Mouse (Mus musculus) urinary bladder, postnatal 4 days (tissue): ENCODE data around the gene Popdc2.
"Not testable (repeated sequence)": the region's sequence is repeated elsewhere in the genome, so short reads cannot be mapped to it uniquely, and the experiment has no call there.

Experiments used
- DNase-seq, 2 experiments: peaks; one replicate each; pipeline ENCODE4 v3.0.0; 2021 to 2022; ENCODE audit warnings: low spot score in 2 of 2

The Popdc2 gene

DNA sequence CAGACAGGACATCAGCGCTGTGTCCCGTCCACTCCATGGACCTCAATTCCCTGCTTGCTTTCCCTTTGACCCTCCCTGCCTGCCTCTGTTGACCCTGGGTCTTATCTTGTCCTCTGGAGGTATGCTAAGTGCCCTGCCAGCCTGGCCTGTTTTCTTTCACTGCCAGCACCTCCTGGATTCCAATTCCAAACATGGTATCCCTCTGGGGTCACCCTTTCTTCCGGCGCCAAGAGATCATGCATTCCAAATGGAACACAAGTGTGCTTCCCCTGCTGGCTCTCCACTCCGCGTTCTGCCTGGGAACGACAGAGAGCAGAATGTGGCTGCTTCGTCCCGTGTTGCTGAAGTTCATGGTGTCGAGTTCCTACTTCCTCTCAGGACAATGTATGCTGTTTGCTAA is at the start of gene Popdc2:
Gene Popdc2 (plus strand): TSS at position 277 of the 400 bp plus-strand sequence.
- no peak for DNase-seq

DNA sequence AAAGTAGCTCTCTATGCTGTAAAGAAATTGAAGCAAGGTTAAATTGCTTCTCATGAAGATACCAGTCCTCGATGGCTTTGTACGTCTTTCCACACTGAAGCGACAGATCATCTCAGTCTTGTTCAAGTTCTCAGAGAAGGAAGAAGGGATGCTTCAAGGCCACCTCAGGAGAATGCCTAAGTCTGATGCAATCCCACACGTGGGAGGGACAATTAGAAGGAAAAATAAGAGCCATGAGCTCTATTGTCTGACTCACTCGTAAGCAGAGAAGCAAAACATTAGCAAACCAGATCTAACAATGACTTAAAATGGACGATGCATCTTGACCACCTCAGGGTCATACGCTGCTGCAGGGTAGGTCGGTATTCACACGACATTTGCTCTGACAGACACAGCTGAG is 43.5 kb upstream of the Popdc2 start:
- no peak for DNase-seq

DNA sequence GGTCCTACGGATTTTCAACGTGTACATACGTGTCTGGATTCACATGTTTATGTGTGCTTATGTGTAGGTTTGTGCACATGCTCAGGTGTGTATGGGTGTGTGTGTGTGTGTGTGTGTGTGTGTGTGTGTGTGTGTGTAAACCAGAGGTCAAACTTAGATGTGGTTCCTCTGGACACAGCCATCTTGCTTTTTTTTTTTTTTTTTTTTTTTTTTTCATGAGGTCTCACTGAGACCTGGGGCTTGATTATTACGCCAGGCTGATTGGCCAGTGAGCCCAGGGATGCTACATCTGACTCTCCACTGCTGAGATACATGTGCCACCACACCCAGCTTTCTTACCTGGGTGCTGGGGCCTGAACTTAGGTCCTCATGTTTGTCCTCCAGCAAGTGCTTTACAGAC is 42.9 kb upstream of the Popdc2 start:
- no peak for DNase-seq

DNA sequence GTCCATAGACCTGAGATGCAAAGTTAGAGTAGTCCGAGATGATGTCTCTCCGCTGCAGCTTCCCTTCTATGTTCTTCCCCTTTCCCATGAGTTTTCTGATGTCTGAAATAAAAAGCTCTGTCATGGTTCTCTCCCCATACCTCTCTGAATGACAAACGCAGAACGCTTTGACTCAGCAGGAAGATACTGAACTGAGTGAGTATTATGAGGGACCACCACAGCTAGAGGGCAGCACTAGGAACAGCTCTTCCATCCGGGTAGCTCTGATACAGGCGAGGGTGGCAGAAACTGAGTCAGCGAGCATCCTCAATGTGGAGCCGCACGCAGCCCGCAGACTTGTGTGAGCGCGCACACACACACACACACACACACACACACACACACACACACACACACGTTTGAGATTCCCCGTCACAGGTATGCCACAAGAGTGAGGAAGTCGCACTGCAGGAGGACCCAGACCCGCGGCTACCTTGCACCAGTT is 40.5 kb upstream of the Popdc2 start:
- no peak for DNase-seq

DNA sequence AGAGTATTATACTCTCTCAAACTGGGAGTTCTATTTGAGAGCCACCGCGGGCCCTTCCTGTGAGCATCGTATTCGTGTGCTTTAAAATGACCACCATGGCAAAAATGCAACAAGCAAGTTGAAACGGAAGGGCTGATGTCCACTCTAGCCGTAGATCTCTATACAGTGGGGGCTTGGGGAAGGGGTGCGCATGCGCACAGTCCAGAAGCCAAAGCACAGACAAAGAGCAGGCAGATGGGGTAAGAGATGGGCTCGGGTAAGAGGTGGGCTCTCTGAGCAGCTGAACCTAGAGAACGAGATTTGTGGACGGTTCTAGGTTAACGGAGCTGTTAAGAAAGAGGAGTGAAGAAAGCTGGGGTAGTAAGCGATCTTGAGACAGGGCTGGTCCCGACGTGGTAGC is 37.7 kb upstream of the Popdc2 start:
- DNase-seq: no peak

DNA sequence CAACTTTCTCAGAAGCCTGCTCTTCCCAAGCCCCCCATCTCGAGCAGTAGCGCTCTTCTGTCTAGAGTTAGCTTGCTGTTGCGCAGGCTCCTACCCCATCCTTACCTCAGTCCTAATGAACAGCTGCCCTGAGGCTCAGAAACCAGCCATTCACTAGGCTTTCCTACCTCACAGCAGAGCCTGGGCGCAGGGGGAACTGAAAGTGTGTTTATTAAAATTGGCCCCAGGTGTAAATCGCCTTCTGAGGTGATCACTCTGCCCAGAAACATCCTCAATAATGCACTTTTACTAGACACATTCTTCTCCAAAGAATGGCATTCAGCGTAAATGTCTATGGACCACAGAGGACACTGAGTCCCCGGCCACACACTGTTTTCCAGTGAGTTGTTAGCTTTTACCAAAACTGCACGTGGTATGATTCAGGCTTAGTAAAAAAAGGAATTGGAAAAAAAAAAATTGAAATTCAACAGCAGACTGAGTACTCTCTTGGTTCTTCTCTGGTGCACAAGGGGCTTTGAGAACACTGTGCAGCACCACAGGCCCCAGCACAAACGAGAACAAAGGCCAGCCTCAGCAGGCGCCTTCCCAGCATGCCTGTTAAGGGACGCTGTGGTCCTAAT is 35.1 kb upstream of the Popdc2 start:
- no peak for DNase-seq

DNA sequence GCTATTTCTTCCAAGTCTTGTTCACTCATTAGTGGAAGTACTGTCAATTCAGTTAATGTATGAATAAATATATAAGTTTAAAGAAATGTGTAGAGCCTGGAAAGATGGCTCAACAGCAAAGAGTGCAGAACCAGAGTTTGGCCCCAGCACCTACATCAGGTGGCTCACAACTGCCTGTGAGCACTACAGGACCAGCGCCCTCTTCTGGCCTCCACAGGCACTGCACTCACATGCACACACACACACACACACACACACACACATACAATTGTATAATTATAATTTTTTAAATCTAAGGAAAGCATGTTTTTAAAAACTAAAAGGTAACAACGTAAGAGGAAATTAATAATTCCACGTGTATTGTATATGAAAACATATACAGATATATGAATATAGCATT is 32.7 kb upstream of the Popdc2 start:
- no peak for DNase-seq

DNA sequence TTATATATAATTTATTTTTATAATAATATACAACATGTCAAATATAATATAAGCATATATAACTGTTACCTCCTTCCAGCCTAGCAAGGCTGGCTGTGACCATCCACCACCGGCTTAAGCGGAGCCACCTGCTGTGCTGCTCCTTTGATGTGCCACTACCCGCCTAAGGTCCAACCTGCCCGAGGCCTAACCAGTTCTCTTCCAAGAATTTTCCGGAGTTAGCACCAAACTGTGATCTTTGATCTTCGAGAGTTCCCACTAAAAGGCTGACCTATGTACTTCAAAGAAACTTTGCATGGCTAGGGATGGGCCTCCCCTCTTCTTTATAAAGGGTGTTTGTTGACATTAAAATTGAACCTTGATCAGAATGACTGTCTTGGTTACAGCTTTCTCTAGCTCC is 27.6 kb upstream of the Popdc2 start:
- no peak for DNase-seq

DNA sequence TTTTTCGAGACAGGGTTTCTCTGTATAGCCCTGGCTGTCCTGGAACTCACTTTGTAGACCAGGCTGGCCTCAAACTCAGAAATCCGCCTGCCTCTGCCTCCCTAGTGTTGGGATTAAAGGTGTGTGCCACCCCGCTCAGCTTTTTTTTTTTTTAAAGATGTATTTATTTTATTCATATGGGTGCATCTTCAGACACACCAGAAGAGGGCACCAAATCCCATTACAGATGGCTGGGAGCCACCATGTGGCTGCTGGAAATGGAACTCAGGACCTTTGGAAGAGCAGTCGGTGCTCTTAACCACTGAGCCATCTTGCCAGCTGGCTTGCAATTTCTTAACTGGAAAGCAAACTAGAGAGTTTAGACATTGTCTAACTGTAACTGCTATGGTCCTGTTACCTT is 23.9 kb upstream of the Popdc2 start:
- not testable (repeated sequence) for DNase-seq

DNA sequence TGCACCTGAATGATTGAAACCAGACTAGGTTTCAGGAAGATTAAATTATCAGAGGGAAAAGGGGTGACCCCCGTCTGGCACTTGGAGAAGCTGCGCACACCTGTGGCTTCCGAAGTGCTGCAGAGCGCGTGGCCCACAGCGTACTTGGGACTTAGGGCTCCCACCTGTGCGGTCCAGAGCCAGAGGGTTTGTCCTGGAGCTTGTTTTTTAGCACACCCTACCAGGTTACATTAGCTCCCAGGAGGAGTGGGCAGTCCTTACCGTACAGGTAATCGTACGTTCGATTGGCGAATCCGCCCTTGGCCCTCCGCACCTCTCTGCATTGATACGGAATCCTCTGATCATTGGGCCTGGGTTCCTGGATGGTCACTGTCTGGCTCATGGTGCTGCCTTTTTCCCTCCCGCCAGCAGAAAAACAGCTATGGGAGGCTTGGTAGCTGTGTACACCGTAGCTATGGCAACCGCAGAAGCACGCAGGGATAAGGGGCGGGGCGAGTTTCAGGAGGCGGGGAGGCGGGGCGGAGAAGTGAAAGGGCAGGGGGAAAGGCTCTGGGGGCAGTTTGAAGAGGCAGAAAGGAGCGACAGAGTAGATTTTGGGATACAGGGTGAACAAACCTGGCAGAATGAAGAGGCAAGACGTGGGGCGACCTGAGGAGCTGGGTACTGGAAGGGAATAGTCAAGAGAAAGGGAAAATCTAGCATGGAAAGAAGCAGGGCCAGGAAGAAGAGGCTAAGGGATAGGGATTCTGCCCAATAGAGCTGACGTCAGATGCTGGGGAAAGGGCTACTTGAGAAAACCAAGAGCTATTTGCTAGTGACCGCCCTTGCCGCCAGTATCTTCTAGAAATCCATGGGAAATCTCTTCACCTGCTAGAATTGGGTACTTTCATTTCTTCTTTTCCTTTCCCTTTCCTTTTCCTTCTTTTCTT is 20.3 kb upstream of the Popdc2 start, which contains the start of gene Maats1:
Gene Maats1 (minus strand): TSS at position 748 of the 929 bp plus-strand sequence.
- peak; percentile 67 to 88 for DNase-seq

DNA sequence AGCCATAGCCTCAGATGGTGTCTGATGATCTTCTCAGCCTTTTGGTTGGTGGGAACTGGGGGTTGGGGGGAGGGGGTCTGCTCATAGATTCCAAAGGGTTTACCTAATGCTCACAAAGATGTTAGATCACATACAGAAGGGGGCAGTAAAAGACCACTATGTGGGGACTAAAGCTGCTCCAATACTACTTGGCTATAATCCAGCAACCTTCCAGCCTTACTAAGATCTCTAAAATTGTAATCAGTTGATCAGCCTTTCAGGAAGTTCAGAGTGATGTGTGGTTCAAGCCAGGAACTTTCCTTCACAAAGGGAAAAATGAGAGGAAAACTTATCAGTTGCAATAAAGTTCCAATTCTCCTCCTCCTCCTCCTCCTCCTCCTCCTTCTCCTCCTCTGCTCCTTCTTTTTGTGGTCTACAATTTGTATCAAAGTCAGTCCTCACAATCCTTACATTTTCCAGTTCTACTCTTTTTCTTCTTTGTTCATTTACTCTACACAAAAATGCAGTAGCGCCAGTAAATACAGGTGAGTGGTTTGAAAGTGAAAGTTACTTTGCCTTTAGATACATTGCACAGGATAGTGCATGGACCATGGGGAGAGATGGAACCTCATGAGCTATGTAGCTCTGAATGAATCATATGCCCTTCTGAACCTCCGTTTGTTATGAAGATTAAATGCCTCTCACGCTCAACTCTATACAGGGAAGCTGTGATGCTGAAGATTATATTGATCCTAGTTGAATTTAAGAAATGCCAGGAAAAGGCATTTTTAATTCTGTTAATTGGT is 16.9 kb upstream of the Popdc2 start:
- no peak for DNase-seq

DNA sequence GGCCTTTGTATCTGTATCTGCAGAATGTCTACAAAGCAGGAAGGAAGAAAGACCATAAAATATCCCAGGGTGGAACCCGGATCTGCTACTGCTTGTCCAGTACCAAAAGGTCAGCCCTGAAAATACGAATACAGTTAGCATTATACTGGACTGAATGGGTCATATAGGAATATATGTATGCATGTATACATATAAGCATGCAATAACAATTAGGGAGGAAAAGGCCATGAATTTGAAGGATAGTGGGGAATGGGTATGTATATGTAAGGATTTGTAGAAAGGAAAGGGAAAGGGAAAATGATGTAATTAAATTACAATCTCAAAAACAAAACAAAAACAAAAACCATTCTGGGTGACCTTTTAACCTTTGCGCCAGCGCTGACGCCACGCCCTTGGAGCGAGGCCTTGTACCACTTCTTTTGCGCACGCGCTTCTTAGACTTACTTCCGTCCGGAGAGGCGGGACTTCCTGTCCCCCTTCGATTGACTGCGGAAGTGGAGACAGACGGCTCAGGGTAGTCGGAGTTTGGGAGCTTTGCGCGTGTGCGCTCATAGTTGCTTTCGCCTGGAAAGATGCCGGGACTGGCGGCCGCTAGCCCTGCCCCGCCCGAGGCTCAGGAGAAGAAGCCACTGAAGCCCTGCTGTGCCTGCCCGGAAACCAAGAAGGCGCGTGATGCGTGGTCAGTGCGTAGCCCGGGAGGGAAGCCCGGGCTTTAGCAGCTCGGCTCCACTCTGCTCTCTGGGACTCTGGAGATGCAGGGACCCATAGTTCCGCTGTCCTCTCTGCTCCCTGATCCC is 15.3 kb upstream of the Popdc2 start, which contains the start of the genes Cox17 and Gm21987:
Gene Cox17 (plus strand): TSS at position 463 of the 797 bp plus-strand sequence.
Gene Gm21987 (plus strand): TSS at position 512 of the 797 bp plus-strand sequence.
- DNase-seq: peak; percentile 88 to 90

DNA sequence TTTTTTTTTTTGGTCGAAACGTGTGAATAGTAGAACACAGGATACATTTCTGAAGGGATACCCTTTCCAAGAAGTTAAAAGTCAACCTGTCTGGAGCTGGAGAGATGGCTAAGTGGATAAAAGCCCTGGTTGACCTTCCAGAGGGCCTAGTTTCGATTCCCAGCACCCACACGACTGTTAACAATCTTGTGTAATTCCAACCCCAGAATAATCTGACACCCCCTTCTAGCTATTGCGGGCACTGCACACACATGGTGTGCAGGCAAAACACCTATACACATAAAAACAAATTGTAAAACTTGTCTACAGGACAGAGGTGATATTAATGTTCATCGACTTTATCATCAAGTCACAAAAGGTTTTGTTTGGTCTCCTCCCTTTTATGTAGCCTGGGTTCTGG is 14.4 kb upstream of the Popdc2 start:
- DNase-seq: no peak

DNA sequence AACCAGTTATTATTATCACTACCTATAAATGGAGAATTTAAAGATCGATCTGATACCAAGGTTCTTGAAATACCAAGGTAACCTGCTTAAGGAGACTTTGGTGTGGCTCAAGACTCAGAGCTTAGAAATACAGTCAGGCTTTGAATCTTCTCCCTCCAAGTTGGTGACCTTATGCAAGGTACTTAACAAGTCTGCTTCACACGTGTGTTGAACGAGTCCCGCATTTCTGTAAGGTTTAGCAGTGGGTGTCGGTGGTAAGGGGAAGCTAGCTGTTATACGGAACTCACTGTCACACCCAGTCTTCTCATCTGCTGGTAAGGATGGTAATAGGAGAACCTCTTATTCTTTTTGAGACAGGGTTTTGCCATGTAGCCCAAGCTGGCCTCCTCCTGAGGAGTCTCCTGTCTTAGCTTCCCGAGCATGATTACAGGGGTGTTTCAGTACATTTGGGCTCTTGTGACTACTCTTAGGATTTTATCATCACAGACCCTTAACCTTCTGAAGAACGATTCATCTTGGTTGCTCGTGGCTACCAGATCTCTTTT is 13.7 kb upstream of the Popdc2 start:
- DNase-seq: no peak

DNA sequence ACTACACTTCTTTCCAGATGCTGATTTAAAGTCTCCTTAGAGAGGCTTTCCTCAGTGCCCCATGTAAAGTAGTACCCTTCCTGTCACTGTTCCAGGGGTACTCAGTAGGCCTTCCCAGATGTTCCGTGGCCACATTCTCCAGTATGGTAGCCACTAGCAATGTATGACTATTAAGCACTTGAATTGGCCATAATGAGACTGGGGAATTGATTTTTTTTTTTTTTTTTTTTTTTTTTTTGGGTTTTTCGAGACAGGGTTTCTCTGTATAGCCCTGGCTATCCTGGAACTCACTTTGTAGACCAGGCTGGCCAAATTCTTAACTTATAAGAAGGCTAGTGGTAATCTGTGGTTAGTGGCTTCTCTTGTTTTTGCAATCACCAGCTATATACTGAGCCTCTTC is 12.1 kb upstream of the Popdc2 start:
- DNase-seq: no peak

DNA sequence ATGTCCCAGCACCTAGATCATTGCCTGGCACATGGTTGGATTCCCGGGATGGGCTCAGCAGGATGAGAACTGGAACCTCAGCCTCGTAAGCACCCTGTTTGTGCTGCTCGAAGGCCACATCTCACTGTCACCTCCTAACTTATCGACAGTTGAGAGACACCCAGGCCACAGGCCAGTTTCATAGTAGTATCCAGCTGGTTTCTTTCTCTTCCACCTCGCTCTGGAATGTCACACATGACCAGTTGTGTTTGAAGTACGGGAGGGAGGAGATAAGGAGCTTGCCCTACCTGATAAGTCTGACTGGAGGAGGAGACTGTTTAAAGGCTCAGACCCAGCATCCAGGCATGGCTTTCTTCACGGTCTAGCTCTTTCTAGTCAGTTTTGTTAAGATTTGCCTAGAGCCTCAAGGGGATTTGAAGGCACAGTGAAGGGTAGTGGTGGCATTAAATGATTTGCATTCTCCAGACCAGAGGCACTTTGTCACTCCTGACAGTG is 11.6 kb upstream of the Popdc2 start:
- DNase-seq: no peak

DNA sequence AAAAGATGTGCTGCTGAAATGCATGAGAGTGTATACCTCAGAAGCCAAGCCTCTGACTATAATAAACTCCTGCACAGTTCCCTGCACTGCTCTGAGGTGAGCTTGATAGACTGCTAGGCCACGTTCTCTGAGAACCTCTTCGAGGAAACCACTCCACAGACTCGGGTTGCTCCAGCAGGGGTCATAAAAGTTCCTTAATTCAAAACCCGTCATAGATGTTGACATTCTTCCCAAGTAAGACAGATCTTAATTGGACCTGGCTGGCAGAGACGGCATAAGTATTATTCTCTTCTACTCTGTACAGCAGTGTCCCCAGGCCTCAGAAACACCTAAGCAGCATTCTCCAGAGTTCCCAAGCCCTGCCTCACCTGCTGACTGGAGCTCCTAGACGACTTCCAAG is 11.1 kb upstream of the Popdc2 start:
- no peak for DNase-seq

DNA sequence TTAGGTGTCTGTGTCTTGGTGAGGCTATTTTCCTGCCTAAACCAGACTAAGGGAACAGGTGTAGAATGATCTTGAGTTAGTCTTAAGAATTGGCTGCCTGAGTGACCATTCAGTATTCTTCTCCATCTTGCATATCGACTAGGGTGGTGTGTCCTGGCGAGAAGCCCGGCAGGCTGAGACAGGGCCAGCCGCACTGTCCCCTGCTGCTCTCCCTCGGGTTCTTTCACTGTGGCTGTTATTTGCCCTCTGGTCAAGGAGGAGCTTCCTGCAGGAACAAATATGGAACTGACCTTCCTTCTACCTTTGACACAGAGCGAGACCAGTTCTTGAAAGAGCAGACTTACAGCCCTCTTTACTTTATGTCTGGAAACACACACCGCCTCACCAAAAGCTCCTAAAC is 10.0 kb upstream of the Popdc2 start:
- DNase-seq: no peak

DNA sequence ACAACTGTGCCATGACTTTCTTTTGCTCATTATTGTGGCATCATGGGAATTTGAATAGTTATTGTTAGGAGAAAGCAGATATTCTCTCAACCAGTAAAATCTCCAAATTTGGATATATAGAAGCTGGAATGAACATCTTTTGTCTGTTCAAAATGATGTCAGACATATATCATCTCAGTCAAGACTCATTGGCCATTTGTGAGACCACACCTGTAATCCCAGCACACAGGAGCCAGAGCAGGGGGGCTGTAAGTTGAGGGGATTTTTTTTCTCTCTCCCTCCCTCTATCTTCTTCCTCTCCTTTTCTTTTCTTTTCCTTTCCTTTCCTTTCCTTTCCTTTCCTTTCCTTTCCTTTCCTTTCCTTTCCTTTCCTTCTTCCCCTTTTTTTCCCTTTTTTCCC is 9.2 kb upstream of the Popdc2 start:
- no peak for DNase-seq

DNA sequence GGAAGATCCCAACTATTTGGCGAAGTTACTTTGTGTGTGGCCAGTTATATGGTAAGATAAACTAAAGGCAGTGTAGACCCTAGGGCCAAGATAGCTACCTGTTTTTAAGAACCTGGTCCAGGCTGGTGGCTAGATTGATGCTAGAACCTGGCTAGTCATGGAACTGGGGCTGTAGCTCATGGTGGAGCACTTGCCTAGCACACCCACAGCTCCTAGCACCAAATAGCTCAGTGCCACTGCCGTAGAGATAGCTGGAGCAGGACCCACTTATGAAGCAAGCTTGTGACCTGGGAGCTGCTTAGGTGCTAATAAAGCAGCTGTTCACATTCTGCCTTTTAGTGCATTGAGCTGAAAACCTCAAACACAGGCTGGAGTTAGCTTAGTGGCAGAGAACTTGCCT is 8.4 kb upstream of the Popdc2 start:
- DNase-seq: no peak
